Mouse (Mus musculus) brain, embryonic 14.5 days (tissue): ENCODE data around the gene Arl8a.

Source experiments
- CTCF ChIP-seq: fragments of 200-500 bp; IDR thresholded peaks from 2 replicates; pipeline ENCODE4 v1.5.1; 2012; ENCODE audit warnings: inconsistent platforms, mild to moderate bottlenecking, moderate library complexity, borderline replicate concordance; ENCODE audit not compliant: insufficient read depth, insufficient read length; ENCODE audit errors: extremely low read depth
- POLR2A ChIP-seq: fragments of 200-500 bp; IDR thresholded peaks from 2 replicates; pipeline ENCODE4 v1.6.1; 2012; ENCODE audit warnings: mild to moderate bottlenecking, inconsistent platforms, borderline replicate concordance; ENCODE audit not compliant: poor library complexity, insufficient read depth, insufficient read length, severe bottlenecking; ENCODE audit errors: extremely low read depth

- TF ChIP-seq CTCF (no peak), POLR2A (no peak)
These were observed 17.0 kb upstream of the Arl8a start for GRCm38 (mm10) chr1:135129543-135130183.
